Mouse (Mus musculus) G1E (cell line): ENCODE measurements around the gene Cspg5. TPM values are rescaled to one million over a fixed set of nuclear protein-coding genes. Genes with fewer than 3 reads are reported as not detected.

Experiments used
- ATAC-seq: 2 replicates; pipeline ENCODE4 v1.8.0; 2016; ENCODE audit warnings: mild to moderate bottlenecking; ENCODE audit not compliant: insufficient number of reproducible peaks, poor library complexity, low FRiP score, severe bottlenecking; ENCODE audit errors: extremely low read depth
- DNase-seq: peaks from one replicate; pipeline ENCODE4 v3.0.0; 2012; ENCODE audit warnings: low spot score
- H3K27me3 ChIP-seq: 2 replicates; pipeline ENCODE4 v1.6.1; 2012; ENCODE audit warnings: mild to moderate bottlenecking, low read length, inconsistent platforms; ENCODE audit not compliant: insufficient read depth
- H3K36me3 ChIP-seq: replicated peaks from 2 replicates; pipeline ENCODE3; 2012; ENCODE audit warnings: mild to moderate bottlenecking, inconsistent platforms
- H3K4me1 ChIP-seq: 2 replicates; pipeline ENCODE4 v1.6.1; 2012; ENCODE audit warnings: low read depth, low read length, inconsistent platforms, mixed read lengths; ENCODE audit not compliant: insufficient read depth
- H3K4me3 ChIP-seq: 2 replicates; pipeline ENCODE4 v1.5.1; 2012; ENCODE audit warnings: low read depth, mild to moderate bottlenecking, inconsistent platforms, low read length, moderate library complexity, mixed read lengths
- H3K9me3 ChIP-seq: replicated peaks from 2 replicates; pipeline ENCODE4 v1.6.1; 2012; ENCODE audit warnings: inconsistent platforms
- CTCF ChIP-seq: IDR thresholded peaks from 2 replicates; pipeline ENCODE4 v1.5.1; 2012; ENCODE audit warnings: low read depth, low read length, inconsistent platforms, mixed read lengths
- GATA1 ChIP-seq: IDR thresholded peaks from 2 replicates; pipeline ENCODE4 v1.6.1; 2012; ENCODE audit warnings: borderline replicate concordance, low read length, inconsistent platforms, mixed read lengths
- GATA2 ChIP-seq: IDR thresholded peaks from 2 replicates; pipeline ENCODE4 v1.6.1; 2012; ENCODE audit warnings: low read depth, low read length, inconsistent platforms, borderline replicate concordance
- POLR2AphosphoS5 ChIP-seq: IDR thresholded peaks from 2 replicates; pipeline ENCODE4 v1.6.1; 2012; ENCODE audit warnings: low read depth, low read length, inconsistent platforms; ENCODE audit not compliant: insufficient replicate concordance
- TAL1 ChIP-seq: conservative IDR thresholded peaks from 2 replicates; pipeline ENCODE4 v1.6.1; 2012; ENCODE audit warnings: low read depth, low read length, inconsistent platforms, mixed read lengths
- polyA plus RNA-seq: library from polyadenylated mRNA; stranded (reverse); fragments of >175 nt; gene quantifications from 2 replicates; pipeline ENCODE4 v1.2.3, GENCODE M21; 2012
- total RNA-seq, 2 experiments: library from RNA; stranded (forward) in 1 of 2; stranded (reverse) in 1 of 2; fragments of 200-1000 nt in 1 of 2; fragments of >200 nt in 1 of 2; fragmentation: Nextera tagmentation in 1 of 2; gene quantifications; 2 replicates each; pipeline ENCODE4 v1.2.3; 2014 to 2017

Gene Cspg5
- total and polyA plus RNA-seq, 3 experiments = 0.02 to 0.38 (median 0.38) TPM

DNA sequence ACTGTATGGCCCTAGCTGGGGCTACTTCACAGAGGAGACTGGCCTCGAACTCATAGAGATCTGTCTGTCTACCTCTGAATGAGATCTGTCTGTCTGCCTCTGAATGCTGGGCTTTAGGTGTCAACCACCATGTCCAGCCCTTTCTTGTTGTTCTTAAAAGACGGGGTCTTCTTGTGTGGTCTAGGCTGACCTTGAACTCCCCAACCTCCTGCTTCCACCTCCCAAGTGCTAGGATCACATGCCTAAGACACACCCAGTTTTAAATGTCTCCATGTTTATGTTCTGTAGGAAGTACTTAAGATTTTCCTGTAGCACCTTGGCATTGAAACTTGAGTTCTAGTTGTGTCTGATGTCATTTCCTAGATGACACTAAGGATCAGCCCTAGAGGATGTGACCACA is 5.3 kb downstream of the Cspg5 start:
- peaks cover 25% of the 10 kb centered on the region for H3K27me3 ChIP-seq
- no peaks in the 10 kb centered on the region; the same call in 1 of the 2 replicates for H3K9me3 ChIP-seq
- peaks cover 17% of the 10 kb centered on the region for H3K4me1 ChIP-seq
- DNase-seq = no peak
- no peak overlapping the region for H3K4me3 ChIP-seq
- TF ChIP-seq GATA1 (no peak), GATA2 (no peak), CTCF (no peak), POLR2AphosphoS5 (no peak), TAL1 (no peak)
- H3K36me3 ChIP-seq = peaks cover 14% of the 10 kb centered on the region
- ATAC-seq = no peak

DNA sequence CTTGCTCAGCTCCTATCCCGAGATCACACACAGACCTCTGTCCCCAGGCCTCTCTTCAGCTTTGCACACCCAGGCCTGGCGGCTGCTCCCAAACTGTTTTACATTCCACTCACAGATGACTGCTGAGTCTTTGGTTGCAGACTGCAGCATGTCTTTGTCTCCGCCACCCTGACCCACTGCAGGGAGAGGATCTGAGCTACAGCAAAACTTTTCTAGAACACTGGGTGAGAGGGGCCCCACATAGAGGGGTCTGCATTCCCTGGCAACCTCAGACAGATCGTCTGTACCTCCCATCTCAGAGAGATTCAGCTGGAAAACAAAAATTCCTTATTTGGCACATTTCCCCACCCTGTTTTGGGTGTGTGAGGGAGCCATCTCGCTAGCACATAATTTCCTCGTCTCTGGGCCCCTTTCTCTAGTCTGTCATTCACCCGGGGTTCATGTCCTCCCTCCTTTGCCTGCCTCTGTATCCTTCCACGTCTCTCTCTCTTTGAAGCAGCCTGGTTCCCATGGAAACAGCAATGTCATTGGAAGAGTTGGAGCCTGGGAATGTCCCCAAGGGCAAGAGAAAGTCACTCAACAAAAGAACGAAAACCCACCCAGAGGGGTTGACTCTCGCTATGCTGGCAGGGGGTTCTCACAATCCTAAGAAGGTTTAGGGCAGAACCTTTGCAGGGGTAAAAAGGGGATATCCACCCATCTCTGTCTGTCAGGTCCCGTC is 6.4 kb downstream of the Cspg5 start:
- Histone ChIP-seq H3K4me1 (peaks cover 13% of the 10 kb centered on the region), H3K4me3 (no peak overlapping the region), H3K36me3 (peaks cover 4% of the 10 kb centered on the region), H3K9me3 (no peaks in the 10 kb centered on the region; the same call in 1 of the 2 replicates), H3K27me3 (peaks cover 24% of the 10 kb centered on the region)
- DNase-seq (no peak), ATAC-seq (no peak)
- TF ChIP-seq POLR2AphosphoS5 = no peak
- TF ChIP-seq TAL1 = no peak

DNA sequence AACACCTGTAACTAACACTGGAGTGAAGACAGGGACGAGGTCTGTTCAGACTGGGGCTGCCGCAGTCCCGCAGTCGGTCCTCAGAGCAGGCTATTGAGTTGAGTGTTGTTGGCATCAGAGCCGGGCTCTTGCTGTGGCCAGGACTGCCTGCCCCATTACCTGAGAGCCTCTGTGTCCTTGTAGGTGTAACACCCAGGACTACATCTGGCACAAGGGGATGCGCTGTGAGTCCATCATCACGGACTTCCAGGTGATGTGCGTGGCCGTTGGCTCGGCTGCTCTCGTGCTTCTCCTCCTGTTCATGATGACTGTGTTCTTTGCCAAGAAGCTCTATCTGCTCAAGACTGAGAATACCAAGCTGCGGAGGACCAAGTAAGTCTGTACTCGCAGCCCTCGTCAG is 7.2 kb downstream of the Cspg5 start:
- ATAC-seq (no peak), DNase-seq (no peak)
- H3K36me3 ChIP-seq = peaks cover 2% of the 10 kb centered on the region
- peaks cover 6% of the 10 kb centered on the region for H3K4me1 ChIP-seq
- H3K4me3 ChIP-seq = no peak overlapping the region
- peaks cover 27% of the 10 kb centered on the region for H3K27me3 ChIP-seq
- H3K9me3 ChIP-seq = no peaks in the 10 kb centered on the region
- TF ChIP-seq POLR2AphosphoS5 (no peak), TAL1 (no peak), GATA1 (no peak), CTCF (no peak), GATA2 (no peak)

DNA sequence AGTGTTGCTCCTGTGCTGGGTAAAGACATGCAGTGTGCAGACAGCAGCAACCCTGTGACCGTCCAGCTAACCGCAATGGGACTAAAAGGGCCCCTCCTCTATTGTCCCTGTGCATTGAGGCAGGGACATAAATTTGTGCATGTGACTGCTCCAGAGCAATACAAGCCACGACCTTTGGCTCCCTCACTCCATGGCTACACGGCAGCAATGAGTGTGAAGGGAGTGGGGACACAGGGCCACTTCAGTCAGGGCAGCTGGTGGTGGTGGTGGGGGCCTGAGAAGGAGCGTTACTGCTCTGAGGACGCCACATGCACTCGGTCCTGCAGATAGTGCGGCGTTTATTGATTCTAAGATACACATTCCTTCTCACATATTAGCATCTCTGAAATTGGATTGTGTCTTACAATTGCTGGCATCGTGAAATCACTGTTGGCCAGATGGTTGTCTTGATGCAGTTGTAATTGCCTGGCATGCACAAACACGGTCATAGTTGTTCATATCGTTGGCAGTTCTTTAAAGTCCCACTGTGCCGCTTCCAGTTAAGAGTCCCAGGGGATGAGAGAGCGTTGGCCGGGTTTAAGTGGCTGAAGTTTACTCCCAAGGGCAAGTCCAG is 11.9 kb downstream of the Cspg5 start:
- Histone ChIP-seq H3K9me3 (no peaks in the 10 kb centered on the region), H3K27me3 (peaks cover 30% of the 10 kb centered on the region), H3K4me3 (no peak overlapping the region), H3K36me3 (no peaks in the 10 kb centered on the region), H3K4me1 (no peaks in the 10 kb centered on the region)
- ATAC-seq = no peak
- TF ChIP-seq TAL1 (no peak), CTCF (no peak), GATA1 (no peak), GATA2 (no peak)
- no peak for DNase-seq

DNA sequence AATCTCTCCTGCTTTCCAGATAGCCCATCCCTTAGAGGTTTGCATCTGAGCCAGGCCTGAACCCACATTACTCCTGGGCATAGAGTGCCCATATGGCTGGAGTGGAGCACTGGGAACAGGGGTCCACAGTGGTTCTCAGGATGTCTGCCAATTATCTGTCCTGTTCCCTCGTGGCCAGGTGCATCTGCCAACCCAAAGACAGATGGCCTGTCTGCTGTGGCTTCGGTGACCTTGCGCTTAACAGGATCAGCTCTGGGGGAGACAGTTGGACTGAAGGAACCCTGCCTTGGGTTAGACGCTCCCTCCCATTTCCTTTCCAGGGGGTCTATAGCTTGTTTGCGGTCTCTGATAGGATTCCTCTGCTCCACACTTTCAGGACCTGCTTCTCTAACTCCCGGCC is 15.1 kb downstream of the Cspg5 start:
- no peak for DNase-seq

DNA sequence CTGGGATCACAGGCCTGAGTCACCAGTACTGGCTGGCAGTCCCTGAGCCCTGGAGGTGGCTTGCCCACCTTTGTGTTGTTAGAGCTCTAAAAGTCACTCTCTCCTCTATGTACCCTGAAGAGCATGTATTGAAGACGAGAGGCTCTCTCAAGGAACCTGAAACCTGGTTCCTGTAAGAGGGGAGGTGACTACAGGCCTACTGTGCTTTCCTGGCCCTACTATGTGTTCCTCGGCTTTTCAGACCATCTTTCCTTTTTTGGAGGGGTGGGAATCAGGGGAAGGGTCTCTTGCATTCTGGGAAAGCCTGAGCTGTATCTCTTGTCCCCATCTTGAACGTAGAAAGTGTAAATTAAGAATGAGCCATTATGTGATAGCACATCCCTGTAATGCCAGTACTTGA is 15.5 kb downstream of the Cspg5 start:
- Histone ChIP-seq H3K36me3 (no peaks in the 10 kb centered on the region), H3K4me1 (no peaks in the 10 kb centered on the region), H3K27me3 (peaks cover 51% of the 10 kb centered on the region), H3K9me3 (no peaks in the 10 kb centered on the region), H3K4me3 (no peak overlapping the region)
- ATAC-seq (no peak), DNase-seq (no peak)
- TF ChIP-seq POLR2AphosphoS5 (no peak), TAL1 (no peak), GATA2 (no peak), GATA1 (no peak), CTCF (no peak)

More for the DNA sequence above, 15.1 kb downstream of the Cspg5 start:
- H3K9me3 ChIP-seq = no peaks in the 10 kb centered on the region
- no peaks in the 10 kb centered on the region for H3K4me1 ChIP-seq
- H3K27me3 ChIP-seq = peaks cover 51% of the 10 kb centered on the region
- no peaks in the 10 kb centered on the region for H3K36me3 ChIP-seq
- no peak for ATAC-seq
- no peak overlapping the region for H3K4me3 ChIP-seq
- TF ChIP-seq CTCF (no peak), TAL1 (no peak), POLR2AphosphoS5 (no peak), GATA2 (no peak), GATA1 (no peak)

DNA sequence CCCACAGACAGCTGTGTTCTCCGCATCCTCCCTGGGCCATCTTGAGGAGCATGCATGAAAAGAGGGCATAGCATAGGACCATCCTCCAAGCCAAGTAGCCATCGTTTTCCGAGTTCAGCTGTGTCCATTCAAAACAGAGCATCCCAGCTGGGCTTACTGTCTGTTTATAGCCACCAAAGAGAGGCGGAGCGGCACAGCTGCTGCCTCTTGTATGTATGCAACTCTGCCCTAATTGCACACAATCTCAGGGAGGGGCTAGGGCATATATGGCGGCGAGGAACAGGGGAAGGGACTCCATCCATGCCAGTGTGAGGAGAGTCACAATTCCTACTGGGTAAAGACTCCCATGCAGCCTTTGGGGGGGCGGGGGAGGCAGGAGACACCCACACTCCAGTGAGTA is 19.6 kb downstream of the Cspg5 start:
- Histone ChIP-seq H3K9me3 (no peaks in the 10 kb centered on the region), H3K27me3 (peaks cover 45% of the 10 kb centered on the region), H3K4me1 (no peaks in the 10 kb centered on the region), H3K4me3 (no peak overlapping the region), H3K36me3 (no peaks in the 10 kb centered on the region)
- no peak for ATAC-seq
- DNase-seq = no peak
- TF ChIP-seq CTCF (no peak), POLR2AphosphoS5 (no peak), TAL1 (no peak), GATA1 (no peak), GATA2 (no peak)
